Mouse (Mus musculus): ENCODE data around the gene 1700008O03Rik. TPM values are rescaled to one million over a fixed set of nuclear protein-coding genes. Genes with fewer than 3 reads are reported as not detected.

Gene 1700008O03Rik
- total and polyA plus RNA-seq, 3 experiments = 0.95 TPM; not detected in 2

DNA sequence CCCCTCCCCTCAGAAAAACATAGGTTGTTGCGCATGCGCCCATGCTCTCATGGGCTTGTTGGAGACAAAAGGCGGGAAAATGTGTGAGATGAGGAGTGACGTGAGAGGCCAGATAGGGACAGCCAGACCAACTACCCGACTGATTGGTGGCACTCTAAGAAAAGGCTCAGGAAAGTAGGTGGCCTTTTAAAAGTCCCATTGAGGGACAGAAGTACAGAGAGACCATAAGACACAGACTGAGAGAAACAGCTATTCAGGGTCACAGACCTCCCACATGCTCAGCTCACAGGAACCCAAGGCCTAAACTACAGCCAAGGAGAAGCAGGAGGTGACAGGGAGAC, 20.4 kb upstream of the 1700008O03Rik start:
- Histone ChIP-seq H3K27ac (ENCODE audit: control insufficient read depth, low read depth, low read length) (no peak overlapping the region), H3K9me3 (replicated peaks; ENCODE audit: insufficient read depth, low read length) (no peaks in the 10 kb centered on the region), H3K4me1 (ENCODE audit: control insufficient read depth in 1 of 2, insufficient read depth in 2 of 2, low read length in 2 of 2) (peaks cover 0 to 9% of the 10 kb centered on the region in 2 experiments; a peak in 2 of 4 replicates), H3K36me3 (ENCODE audit: control insufficient read depth in 1 of 2, insufficient read depth in 2 of 2, low read length in 2 of 2) (peaks cover 0 to 2% of the 10 kb centered on the region in 2 experiments; a peak in 1 of 4 replicates), H3K27me3 (ENCODE audit: control insufficient read depth in 1 of 2, insufficient read depth in 2 of 2, low read length in 2 of 2) (no peaks in the 10 kb centered on the region), H3K79me2 (ENCODE audit: control insufficient read depth, insufficient read depth, low read length, poor library complexity) (no peaks in the 10 kb centered on the region), H3K4me3 (ENCODE audit: control insufficient read depth in 1 of 2, insufficient read depth in 1 of 2, low read depth in 2 of 2, low read length in 2 of 2) (no peak overlapping the region), H3K9ac (ENCODE audit: control insufficient read depth, low read depth, low read length, poor library complexity, severe bottlenecking) (no peak overlapping the region)
- TF ChIP-seq MAX (IDR thresholded peaks at IDR 0.05; ENCODE audit: low read length) = peak; percentile 48
- TF ChIP-seq NRF1 (IDR thresholded peaks at IDR 0.05; ENCODE audit: insufficient read depth, low read depth, low read length, poor library complexity, severe bottlenecking) = peak; percentile 74
- TF ChIP-seq SMC3 (IDR thresholded peaks at IDR 0.05; ENCODE audit: low read depth, low read length) = no peak
- no peak for TF ChIP-seq MYB (IDR thresholded peaks at IDR 0.05; ENCODE audit: low read depth, low read length)
- TF ChIP-seq GATA1 (IDR thresholded peaks at IDR 0.05; ENCODE audit: low read depth, low read length) = no peak
- no peak for TF ChIP-seq ZKSCAN1 (IDR thresholded peaks at IDR 0.05; ENCODE audit: low read depth, low read length)
- no peak for TF ChIP-seq ETS1 (IDR thresholded peaks at IDR 0.05; ENCODE audit: low read depth, low read length)
- TF ChIP-seq MYC (IDR thresholded peaks at IDR 0.05; ENCODE audit: low read depth, low read length) = no peak
- no peak for TF ChIP-seq POLR2AphosphoS5 (IDR thresholded peaks at IDR 0.05; ENCODE audit: borderline replicate concordance, low read depth, low read length)
- no peak for TF ChIP-seq EP300 (IDR thresholded peaks at IDR 0.05; ENCODE audit: low read depth in 1 of 2, low read length in 2 of 2)
- TF ChIP-seq SIN3A (IDR thresholded peaks at IDR 0.05; ENCODE audit: low read length) = no peak
- no peak for TF ChIP-seq USF1 (IDR thresholded peaks at IDR 0.05; ENCODE audit: low read depth, low read length)
- 0 out of 2 replicates have a peak, but pooled peaks have one; percentile 59 for TF ChIP-seq E2F4 (IDR thresholded peaks at IDR 0.05; ENCODE audit: borderline replicate concordance, low read depth, low read length)
- TF ChIP-seq KAT2A (conservative IDR thresholded peaks at IDR 0.05; ENCODE audit: low read depth, low read length) = no peak
- TF ChIP-seq MAFK (IDR thresholded peaks at IDR 0.05; ENCODE audit: borderline replicate concordance, low read depth, low read length) = no peak
- TF ChIP-seq POLR2A (IDR thresholded peaks at IDR 0.05; ENCODE audit: control insufficient read depth in 1 of 2, insufficient read depth in 1 of 2, low read depth in 1 of 2, low read length in 2 of 2, poor library complexity in 1 of 2) = no peak
- no peak for DNase-seq (ENCODE audit: low read depth, low spot score)

GRCm38 (mm10) chr7:44405346-44406014, 19.9 kb upstream of the 1700008O03Rik start:
- TF ChIP-seq TCF12 (IDR thresholded peaks at IDR 0.05; ENCODE audit: low read depth, low read length) (no peak), MAX (IDR thresholded peaks at IDR 0.05; ENCODE audit: low read length) (peak; percentile 62; the same call in 1 of the 2 replicates), SIN3A (IDR thresholded peaks at IDR 0.05; ENCODE audit: low read length) (peak; percentile 56), CHD2 (IDR thresholded peaks at IDR 0.05; ENCODE audit: low read length) (peak; percentile 88), UBTF (IDR thresholded peaks at IDR 0.05; ENCODE audit: borderline replicate concordance, insufficient read depth, low read depth, low read length) (no peak), USF1 (IDR thresholded peaks at IDR 0.05; ENCODE audit: low read depth, low read length) (peak; percentile 81), ELF1 (IDR thresholded peaks at IDR 0.05; ENCODE audit: low read depth, low read length) (peak; percentile 55), MEF2A (IDR thresholded peaks at IDR 0.05; ENCODE audit: extremely low read depth, insufficient replicate concordance, low read depth, low read length, poor library complexity, severe bottlenecking) (no peak), POLR2A (IDR thresholded peaks at IDR 0.05; ENCODE audit: control insufficient read depth in 1 of 2, insufficient read depth in 1 of 2, low read depth in 1 of 2, low read length in 2 of 2, poor library complexity in 1 of 2) (peak in 1 of 2 experiments; percentile 49; a peak in 1 of 4 replicates), HCFC1 (IDR thresholded peaks at IDR 0.05; ENCODE audit: low read depth, low read length) (peak; percentile 61)
- Histone ChIP-seq H3K9ac (ENCODE audit: control insufficient read depth, low read depth, low read length, poor library complexity, severe bottlenecking) (peak overlapping the region; percentile 48), H3K79me2 (ENCODE audit: control insufficient read depth, insufficient read depth, low read length, poor library complexity) (no peaks in the 10 kb centered on the region), H3K27ac (ENCODE audit: control insufficient read depth, low read depth, low read length) (peak overlapping the region; percentile 19; the same call in 1 of the 2 replicates), H3K36me3 (ENCODE audit: control insufficient read depth in 1 of 2, insufficient read depth in 2 of 2, low read length in 2 of 2) (peaks cover 0 to 2% of the 10 kb centered on the region in 2 experiments; a peak in 1 of 4 replicates), H3K4me3 (ENCODE audit: control insufficient read depth in 1 of 2, insufficient read depth in 1 of 2, low read depth in 2 of 2, low read length in 2 of 2) (peak overlapping the region; percentile 5 to 41; a peak in 3 of 4 replicates), H3K4me1 (ENCODE audit: control insufficient read depth in 1 of 2, insufficient read depth in 2 of 2, low read length in 2 of 2) (peaks cover 0 to 9% of the 10 kb centered on the region in 2 experiments; a peak in 2 of 4 replicates), H3K27me3 (ENCODE audit: control insufficient read depth in 1 of 2, insufficient read depth in 2 of 2, low read length in 2 of 2) (no peaks in the 10 kb centered on the region), H3K9me3 (replicated peaks; ENCODE audit: insufficient read depth, low read length) (no peaks in the 10 kb centered on the region)
- DNase-seq (ENCODE audit: low read depth, low spot score) = peak; percentile 96
